Mouse (Mus musculus) neural tube, embryonic 11.5 days (tissue): Measurements from ENCODE around the gene Ephx4. TPM values are rescaled to one million over a fixed set of nuclear protein-coding genes. Genes with fewer than 3 reads are reported as not detected.
A peak's percentile ranks its signal among the peaks of the same experiment; 100 is the strongest.

Experiments used
- ATAC-seq: fragments of 200-750 bp; cut with Nextera tagmentation; 2 replicates; pipeline ENCODE4 v1.8.0; 2017; ENCODE audit warnings: moderate number of reproducible peaks, mild to moderate bottlenecking, moderate TSS enrichment, moderate library complexity; ENCODE audit not compliant: insufficient read depth, low FRiP score, low TSS enrichment
- DNase-seq: peaks from one replicate; pipeline ENCODE4 v3.0.0-alpha.2; 2015; ENCODE audit warnings: low spot score
- H3K27ac ChIP-seq: fragments of 300-500 bp; sonication (generic); 2 replicates; pipeline ENCODE4 v1.5.1; 2014; ENCODE audit warnings: low read depth, mild to moderate bottlenecking, low read length
- H3K27me3 ChIP-seq: fragments of 300-500 bp; sonication (generic); 2 replicates; pipeline ENCODE4 v1.6.1; 2014; ENCODE audit warnings: mild to moderate bottlenecking, low read length, mixed read lengths; ENCODE audit not compliant: control insufficient read depth, insufficient read depth
- H3K36me3 ChIP-seq: fragments of 300-500 bp; sonication (generic); 2 replicates; pipeline ENCODE4 v1.6.1; 2014; ENCODE audit warnings: mild to moderate bottlenecking, low read length, moderate library complexity, mixed read lengths; ENCODE audit not compliant: control insufficient read depth, insufficient read depth
- H3K4me1 ChIP-seq: fragments of 300-500 bp; sonication (generic); 2 replicates; pipeline ENCODE4 v1.6.1; 2014; ENCODE audit warnings: low read length, mixed read lengths; ENCODE audit not compliant: control insufficient read depth, insufficient read depth
- H3K4me2 ChIP-seq: fragments of 300-500 bp; sonication (generic); 2 replicates; pipeline ENCODE4 v1.6.1; 2014; ENCODE audit warnings: low read depth, mild to moderate bottlenecking, moderate library complexity
- H3K4me3 ChIP-seq: fragments of 300-500 bp; sonication (generic); 2 replicates; pipeline ENCODE4 v1.5.1; 2014; ENCODE audit warnings: low read depth, low read length
- H3K9ac ChIP-seq: fragments of 300-500 bp; sonication (generic); 2 replicates; pipeline ENCODE4 v1.6.1; 2014; ENCODE audit warnings: mild to moderate bottlenecking, low read length
- H3K9me3 ChIP-seq: fragments of 300-500 bp; sonication (generic); 2 replicates; pipeline ENCODE4 v1.6.1; 2016; ENCODE audit warnings: low read length; ENCODE audit not compliant: control insufficient read depth
- WGBS: fragments of 180-500 bp; shearing (Covaris S2); extraction: QIAGEN DNeasy Blood & Tissue Kit; methylation state at CpG from one replicate; pipeline ENCODE4 v1.1.7; 2014; 5-methylcytosine and 5-hydroxymethylcytosine counted together
- polyA plus RNA-seq: library from polyadenylated mRNA; unstranded; fragments of >200 nt; fragmentation: Nextera tagmentation; extraction: Ambion mirVana; gene quantifications from 2 replicates; pipeline ENCODE4 v1.2.1, GENCODE M21; 2014

The Ephx4 gene
- polyA plus RNA-seq = 1.4 and 1.7 TPM in 2 replicates

- peaks cover 22% of the 10 kb centered on the region for H3K27me3 ChIP-seq
- no peaks in the 10 kb centered on the region for H3K9me3 ChIP-seq
- H3K4me1 ChIP-seq = no peaks in the 10 kb centered on the region
- H3K27ac ChIP-seq = no peak within 1 kb of the TSS
- DNase-seq (no peak), ATAC-seq (no peak)
- H3K9ac ChIP-seq = peak within 1 kb of the TSS; percentile 58
- H3K4me3 ChIP-seq = peak within 1 kb of the TSS; percentile 49
- H3K36me3 ChIP-seq = no peaks in the 10 kb centered on the region
- H3K4me2 ChIP-seq = peak within 1 kb of the TSS; percentile 98
- WGBS = 24% methylated on average over 5 of the region's 5 CpGs
Observed at GRCm38 (mm10) chr5:107402436-107402835, at the start of gene Ephx4. Ephx4 (plus strand) TSS chr5:107402736.

GRCm38 (mm10) chr5:107353981-107354380 is 48.6 kb upstream of the Ephx4 start:
- no peak overlapping the region for H3K9ac ChIP-seq
- WGBS = 72% methylated on average over 3 of the region's 3 CpGs
- H3K9me3 ChIP-seq = no peaks in the 10 kb centered on the region
- H3K4me2 ChIP-seq = no peak overlapping the region
- no peak overlapping the region for H3K27ac ChIP-seq
- H3K27me3 ChIP-seq = no peaks in the 10 kb centered on the region
- DNase-seq = no peak
- H3K4me3 ChIP-seq = no peak overlapping the region
- H3K36me3 ChIP-seq = no peaks in the 10 kb centered on the region
- H3K4me1 ChIP-seq = no peaks in the 10 kb centered on the region
- no peak for ATAC-seq

- H3K36me3 ChIP-seq = no peaks in the 10 kb centered on the region
- H3K4me1 ChIP-seq = no peaks in the 10 kb centered on the region
- no peaks in the 10 kb centered on the region for H3K27me3 ChIP-seq
- WGBS = 50% methylated on average over 1 of the region's 1 CpGs
- no peak overlapping the region for H3K9ac ChIP-seq
- ATAC-seq (no peak), DNase-seq (no peak)
- no peaks in the 10 kb centered on the region for H3K9me3 ChIP-seq
- H3K4me3 ChIP-seq = no peak overlapping the region
- H3K4me2 ChIP-seq = no peak overlapping the region
- no peak overlapping the region for H3K27ac ChIP-seq
Observed at GRCm38 (mm10) chr5:107355801-107356200, 46.7 kb upstream of the Ephx4 start.

- Histone ChIP-seq H3K9me3 (no peaks in the 10 kb centered on the region), H3K27me3 (no peaks in the 10 kb centered on the region), H3K4me3 (no peak overlapping the region), H3K9ac (no peak overlapping the region), H3K4me2 (no peak overlapping the region), H3K36me3 (no peaks in the 10 kb centered on the region), H3K4me1 (no peaks in the 10 kb centered on the region), H3K27ac (no peak overlapping the region)
- ATAC-seq (no peak), DNase-seq (no peak)
- WGBS = 91% methylated on average over 8 of the region's 8 CpGs
Observed at GRCm38 (mm10) chr5:107357723-107358122, 44.8 kb upstream of the Ephx4 start.

- Histone ChIP-seq H3K9me3 (no peaks in the 10 kb centered on the region), H3K4me3 (peak overlapping the region; percentile 59), H3K4me1 (no peaks in the 10 kb centered on the region), H3K27ac (peak overlapping the region; percentile 49; the same call in 1 of the 2 replicates), H3K27me3 (no peaks in the 10 kb centered on the region), H3K36me3 (no peaks in the 10 kb centered on the region), H3K4me2 (peak overlapping the region; percentile 48), H3K9ac (peak overlapping the region; percentile 54)
- 0% methylated on average over 32 of the region's 40 CpGs for WGBS
- DNase-seq (peak; percentile 89), ATAC-seq (peak; percentile 98)
Observed at GRCm38 (mm10) chr5:107359395-107360053, 43.0 kb upstream of the Ephx4 start.

- DNase-seq (no peak), ATAC-seq (no peak)
- Histone ChIP-seq H3K9ac (peak overlapping the region; percentile 54), H3K36me3 (no peaks in the 10 kb centered on the region), H3K27ac (peak overlapping the region; percentile 49; the same call in 1 of the 2 replicates), H3K27me3 (no peaks in the 10 kb centered on the region), H3K4me3 (peak overlapping the region; percentile 59), H3K9me3 (no peaks in the 10 kb centered on the region), H3K4me1 (no peaks in the 10 kb centered on the region), H3K4me2 (peak overlapping the region; percentile 48)
- 29% methylated on average over 9 of the region's 9 CpGs for WGBS
Observed at GRCm38 (mm10) chr5:107360054-107360730, 42.3 kb upstream of the Ephx4 start.

GRCm38 (mm10) chr5:107370040-107370439 is 32.5 kb upstream of the Ephx4 start:
- no peak overlapping the region for H3K9ac ChIP-seq
- WGBS = 72% methylated on average over 3 of the region's 3 CpGs
- ATAC-seq = no peak
- no peak overlapping the region for H3K27ac ChIP-seq
- DNase-seq = peak; percentile 19
- no peak overlapping the region for H3K4me2 ChIP-seq
- H3K27me3 ChIP-seq = no peaks in the 10 kb centered on the region
- H3K4me1 ChIP-seq = no peaks in the 10 kb centered on the region
- H3K4me3 ChIP-seq = no peak overlapping the region
- H3K9me3 ChIP-seq = no peaks in the 10 kb centered on the region
- H3K36me3 ChIP-seq = 0 out of 2 replicates have a peak, but pooled peaks cover 2% of the 10 kb centered on the region

GRCm38 (mm10) chr5:107371335-107371734 is 31.2 kb upstream of the Ephx4 start:
- ATAC-seq = no peak
- Histone ChIP-seq H3K27ac (no peak overlapping the region), H3K4me2 (no peak overlapping the region), H3K36me3 (0 out of 2 replicates have a peak, but pooled peaks cover 2% of the 10 kb centered on the region), H3K9me3 (no peaks in the 10 kb centered on the region), H3K4me3 (no peak overlapping the region), H3K9ac (no peak overlapping the region), H3K4me1 (no peaks in the 10 kb centered on the region), H3K27me3 (no peaks in the 10 kb centered on the region)
- DNase-seq = no peak
- 77% methylated on average over 5 of the region's 5 CpGs for WGBS

- Histone ChIP-seq H3K36me3 (0 out of 2 replicates have a peak, but pooled peaks cover 2% of the 10 kb centered on the region), H3K9ac (no peak overlapping the region), H3K9me3 (no peaks in the 10 kb centered on the region), H3K4me1 (no peaks in the 10 kb centered on the region), H3K4me3 (no peak overlapping the region), H3K27me3 (no peaks in the 10 kb centered on the region), H3K27ac (no peak overlapping the region), H3K4me2 (no peak overlapping the region)
- WGBS = 94% methylated on average over 4 of the region's 4 CpGs
- ATAC-seq (no peak), DNase-seq (no peak)
Observed at GRCm38 (mm10) chr5:107373256-107373655, 29.3 kb upstream of the Ephx4 start.
